Mouse (Mus musculus): ENCODE measurements around the gene Cpt2.

The Cpt2 gene

DNA sequence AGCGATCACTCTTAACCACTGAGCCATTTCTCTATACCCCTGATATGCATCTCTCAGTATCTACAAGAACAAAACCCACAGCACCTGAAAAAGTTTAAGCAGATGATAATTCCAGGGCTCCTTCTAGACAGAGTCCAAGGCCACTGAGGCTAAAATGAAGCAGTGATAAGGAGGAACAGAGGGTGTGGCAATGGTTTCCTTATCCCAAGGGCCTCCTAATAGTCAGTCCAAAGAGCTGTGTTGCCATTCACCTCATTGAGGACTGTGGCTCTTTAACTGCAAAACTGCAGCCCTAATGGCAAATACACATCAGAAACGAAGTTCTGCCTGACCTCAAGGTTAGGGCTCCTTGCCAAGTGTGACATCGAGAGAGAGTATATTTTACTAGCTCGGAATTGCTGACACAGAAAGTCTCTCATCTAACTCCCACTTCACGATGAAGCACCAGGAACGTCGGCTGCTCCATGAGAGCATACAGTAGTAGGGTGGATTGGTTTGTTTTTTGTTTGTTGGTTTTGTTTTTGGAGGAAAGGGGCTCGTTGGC lies 2.2 kb downstream of the Cpt2 start:
- DNase-seq (ENCODE audit: low spot score in 2 of 2) = no peak

DNA sequence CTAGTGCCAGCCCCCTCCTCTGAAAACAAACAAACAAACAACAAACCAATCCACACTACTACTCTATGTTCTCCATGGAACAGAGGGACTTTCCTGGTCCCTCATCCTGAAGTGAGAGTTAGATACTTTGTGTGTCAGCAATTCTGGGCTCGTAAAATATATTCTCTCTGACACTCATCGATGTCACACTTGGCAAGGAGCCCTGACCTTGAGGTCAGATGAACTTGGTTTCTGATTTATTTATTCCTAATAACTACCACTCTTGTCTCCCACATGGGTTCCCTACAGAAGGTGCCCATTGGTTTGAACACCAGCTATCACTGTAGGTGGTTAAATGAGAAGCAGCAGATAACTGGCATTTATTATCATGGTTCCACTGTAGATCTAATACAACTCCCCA lies 3.1 kb downstream of the Cpt2 start:
- DNase-seq (ENCODE audit: low spot score in 2 of 2) = no peak

- DNase-seq (ENCODE audit: low spot score in 2 of 2) = no peak
Measured at GRCm38 (mm10) chr4:107910020-107910419, 13.4 kb downstream of the Cpt2 start.

DNA sequence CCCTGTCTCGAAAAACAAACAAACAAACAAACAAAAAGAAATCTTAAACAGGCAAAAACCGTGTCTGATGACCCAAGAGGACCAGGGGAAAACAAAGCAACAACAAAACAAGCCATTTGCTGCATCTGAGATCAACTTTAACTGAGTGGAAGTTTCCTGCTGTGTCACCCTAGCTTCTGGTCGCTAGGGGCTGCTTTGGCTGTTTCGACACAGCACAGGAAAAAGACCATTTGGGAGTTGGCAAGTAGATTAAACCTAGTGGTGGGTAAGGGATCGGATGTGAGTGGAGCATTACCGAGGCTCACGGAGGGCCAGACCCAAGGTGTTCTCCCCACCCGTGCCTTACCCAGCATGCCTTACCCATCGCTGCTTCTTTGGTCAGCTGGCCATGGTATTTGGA lies 16.8 kb downstream of the Cpt2 start:
- no peak for DNase-seq (ENCODE audit: low spot score in 2 of 2)

DNA sequence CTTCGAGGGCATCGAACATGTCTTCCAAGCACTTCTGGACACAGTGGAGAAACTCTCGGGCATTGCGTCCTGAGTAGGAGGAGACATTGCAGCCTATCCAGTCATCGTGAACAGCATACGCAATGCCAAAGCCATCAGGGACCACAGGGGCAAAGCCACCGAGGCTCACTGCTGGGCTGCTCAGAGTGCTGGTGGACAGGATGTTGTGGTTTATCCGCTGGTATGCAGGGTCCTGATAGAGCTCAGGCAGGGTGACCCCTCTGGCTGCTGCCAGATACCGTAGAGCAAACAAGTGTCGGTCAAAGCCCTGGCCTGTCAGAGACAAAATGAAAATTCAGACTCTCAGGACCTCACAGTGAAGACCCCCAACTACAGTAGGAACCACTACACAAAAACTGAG lies 19.2 kb downstream of the Cpt2 start:
- DNase-seq (ENCODE audit: low spot score in 2 of 2) = no peak

DNA sequence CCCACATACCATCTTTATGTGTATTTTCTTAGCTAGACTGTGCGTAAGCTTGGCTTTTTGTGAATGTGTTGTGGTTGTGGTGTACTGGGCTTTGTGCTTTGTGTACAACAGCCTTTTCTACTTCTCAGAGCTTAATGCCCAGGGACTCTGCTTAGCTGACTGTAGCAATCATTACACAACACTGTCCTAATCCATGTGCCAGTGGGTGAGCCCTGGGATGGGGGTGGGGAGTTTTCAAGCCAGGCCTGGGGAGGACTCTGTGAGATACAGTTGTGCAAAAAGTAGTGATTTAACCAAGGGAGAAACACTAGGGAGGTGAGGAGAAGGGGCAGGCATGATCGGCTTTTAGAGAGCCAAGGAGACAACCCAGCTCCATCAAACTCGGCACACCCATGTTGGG lies 23.2 kb downstream of the Cpt2 start:
- DNase-seq (ENCODE audit: low spot score in 2 of 2) = no peak

- DNase-seq (ENCODE audit: low spot score in 2 of 2) = no peak
Measured at GRCm38 (mm10) chr4:107899211-107899927, 24.0 kb downstream of the Cpt2 start.

- DNase-seq (ENCODE audit: low spot score in 2 of 2) = no peak
Measured at GRCm38 (mm10) chr4:107892663-107893062, 30.7 kb downstream of the Cpt2 start.

- peak; percentile 92 to 95 for DNase-seq (ENCODE audit: low spot score in 2 of 2)
Measured at GRCm38 (mm10) chr4:107889731-107890432, 33.5 kb downstream of the Cpt2 start, which contains the start of gene 0610037L13Rik. Gene 0610037L13Rik, plus strand, starts transcription at chr4:107889813.

- peak in 1 of 2 experiments; percentile 8 for DNase-seq (ENCODE audit: low spot score in 2 of 2)
Measured at GRCm38 (mm10) chr4:107889385-107889730, 34.1 kb downstream of the Cpt2 start.

- no peak for DNase-seq (ENCODE audit: low spot score in 2 of 2)
Measured at GRCm38 (mm10) chr4:107886371-107886770, 37.0 kb downstream of the Cpt2 start.

GRCm38 (mm10) chr4:107881631-107882030 lies 41.8 kb downstream of the Cpt2 start:
- no peak for DNase-seq (ENCODE audit: low spot score in 2 of 2)

DNA sequence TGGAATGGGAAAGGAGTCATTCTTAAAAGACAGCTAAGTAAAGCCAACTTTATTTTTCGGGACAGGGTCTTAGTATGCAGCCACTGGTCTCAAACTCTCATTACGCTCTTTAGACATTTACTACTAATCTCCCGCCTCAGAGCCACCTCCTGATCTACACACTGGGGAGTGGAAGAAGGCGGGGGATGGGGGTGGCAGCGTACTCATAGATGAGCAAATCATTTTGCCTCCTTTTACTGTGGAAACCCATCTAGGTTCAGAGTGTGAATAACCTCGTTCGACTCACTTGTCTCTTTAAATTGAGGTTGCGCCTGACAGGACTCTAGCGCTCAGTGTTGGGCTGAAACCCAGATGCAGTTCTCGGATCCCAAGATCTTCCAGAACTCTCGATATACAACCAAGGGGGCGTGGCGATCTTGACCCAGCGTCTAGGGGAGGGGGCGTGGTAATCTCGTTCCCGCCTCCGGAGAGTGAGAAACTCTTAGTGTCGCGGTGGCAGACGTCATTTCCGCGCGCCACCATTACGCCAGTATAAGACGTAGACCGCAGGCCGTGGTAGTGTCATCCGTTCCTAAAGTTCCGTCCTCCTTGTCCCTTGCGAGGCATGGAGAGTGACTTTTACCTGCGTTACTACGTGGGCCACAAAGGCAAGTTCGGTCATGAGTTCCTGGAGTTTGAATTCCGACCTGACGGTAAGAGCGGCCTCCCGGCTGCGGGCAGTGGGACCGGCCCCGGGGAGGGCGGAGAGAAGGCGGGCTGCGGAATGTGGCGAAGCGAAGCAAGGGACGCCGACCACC lies 44.0 kb downstream of the Cpt2 start, which contains the start of gene Magoh:
Gene Magoh, plus strand, starts transcription at position 502 of the 797 bp plus-strand sequence.
- peak; percentile 93 to 95 for DNase-seq (ENCODE audit: low spot score in 2 of 2)

GRCm38 (mm10) chr4:107864866-107865265 lies 58.5 kb downstream of the Cpt2 start:
- DNase-seq (ENCODE audit: low spot score in 2 of 2) = no peak

DNA sequence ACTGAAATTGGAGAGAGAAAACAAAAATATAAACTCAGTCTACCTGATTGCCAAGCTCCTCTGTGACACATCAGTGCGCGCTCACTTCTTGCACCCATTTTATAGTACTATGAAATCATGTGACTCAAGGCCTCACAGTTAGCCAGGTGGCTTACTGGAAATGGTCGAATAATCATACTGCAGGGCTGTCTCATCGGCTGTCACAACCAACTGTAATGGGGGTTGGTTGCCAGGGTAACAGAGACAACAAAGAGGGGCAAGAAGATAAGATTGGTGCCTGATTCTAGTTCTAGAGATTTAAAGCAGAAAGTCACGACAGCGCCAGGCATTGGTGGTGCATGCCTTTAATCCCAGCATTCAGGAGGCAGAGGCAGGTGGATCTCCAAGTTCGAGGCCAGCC lies 64.4 kb downstream of the Cpt2 start:
- no peak for DNase-seq (ENCODE audit: low spot score in 2 of 2)

DNA sequence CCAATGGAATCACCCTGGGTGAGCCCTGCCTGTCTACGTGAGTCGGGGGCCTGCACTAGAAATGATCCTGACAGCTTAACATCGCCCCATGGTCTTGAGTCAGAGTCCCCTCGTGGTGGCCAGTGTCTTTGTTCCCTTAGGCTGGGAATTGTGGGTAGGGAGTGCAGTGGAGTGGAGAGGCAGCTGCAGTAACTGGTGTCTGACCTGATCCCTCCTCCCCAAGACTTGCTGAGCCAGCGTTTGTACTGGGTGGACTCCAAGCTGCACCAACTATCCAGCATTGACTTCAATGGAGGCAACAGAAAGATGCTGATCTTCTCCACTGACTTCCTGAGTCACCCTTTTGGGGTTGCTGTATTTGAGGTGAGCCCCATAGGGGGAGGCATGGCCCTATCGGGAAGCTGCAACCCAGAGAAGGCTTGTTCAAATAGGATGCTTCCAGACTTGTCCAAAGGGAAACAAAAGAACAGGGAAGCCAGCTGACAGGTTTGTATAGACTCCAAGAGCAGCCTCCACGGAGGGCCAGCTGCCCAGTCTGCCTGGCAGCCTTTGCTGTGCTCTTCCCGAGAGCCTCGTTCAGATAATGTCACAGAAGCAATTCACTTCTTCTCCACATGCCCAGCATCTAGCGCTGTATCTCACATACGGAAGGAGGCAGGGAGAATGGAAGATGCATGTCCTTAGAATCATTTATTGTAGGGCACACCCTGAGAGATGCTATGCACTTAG lies 66.3 kb downstream of the Cpt2 start:
- no peak for DNase-seq (ENCODE audit: low spot score in 2 of 2)
